Mouse (Mus musculus) embryo, embryonic 11 days (tissue): ENCODE data around the gene Ckap4.
"Not testable (repeated sequence)": the region's sequence is repeated elsewhere in the genome, so short reads cannot be mapped to it uniquely, and the experiment has no call there.

Source experiments
- DNase-seq: peaks from one replicate; pipeline ENCODE4 v3.0.0-alpha.2; 2015

The Ckap4 gene

DNA sequence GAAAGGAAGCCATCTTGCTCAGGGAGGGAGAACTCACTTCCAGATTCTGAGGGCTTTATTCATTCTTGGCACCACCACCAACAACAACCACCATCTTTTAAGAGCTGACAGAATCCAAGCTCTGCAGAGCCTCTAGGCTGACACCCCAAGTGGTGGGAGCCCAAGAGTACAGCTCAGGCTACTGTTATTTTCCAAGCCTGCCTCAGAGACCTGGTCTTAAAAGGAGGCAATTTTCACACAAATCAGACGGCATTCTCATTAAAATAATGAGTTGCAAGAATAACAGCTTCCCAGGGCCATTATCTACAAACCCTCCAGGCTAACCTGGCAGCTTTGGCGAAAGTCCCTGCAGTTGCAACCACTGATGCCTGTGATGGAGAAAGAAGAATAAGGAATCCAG lies 37.1 kb downstream of the Ckap4 start:
- DNase-seq = no peak

DNA sequence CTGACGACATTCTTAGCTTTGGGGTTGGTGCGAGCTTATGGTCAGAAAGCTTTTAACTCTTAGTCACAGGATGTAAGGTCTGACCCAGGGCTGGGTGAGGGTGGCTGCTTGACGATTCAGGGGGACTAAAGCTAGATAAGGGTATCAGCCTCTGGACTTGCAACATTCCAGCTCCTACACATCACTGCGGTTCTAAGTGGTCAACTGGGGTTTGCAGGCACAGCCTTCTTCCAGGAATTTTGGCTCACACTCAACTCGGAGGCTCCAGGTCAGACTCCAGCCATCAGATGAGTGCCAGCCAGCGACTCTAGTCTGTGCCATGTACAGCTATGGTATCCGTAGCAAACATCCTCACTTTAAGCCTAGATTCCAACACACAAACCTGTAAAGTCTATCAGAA lies 39.4 kb downstream of the Ckap4 start:
- DNase-seq = no peak

DNA sequence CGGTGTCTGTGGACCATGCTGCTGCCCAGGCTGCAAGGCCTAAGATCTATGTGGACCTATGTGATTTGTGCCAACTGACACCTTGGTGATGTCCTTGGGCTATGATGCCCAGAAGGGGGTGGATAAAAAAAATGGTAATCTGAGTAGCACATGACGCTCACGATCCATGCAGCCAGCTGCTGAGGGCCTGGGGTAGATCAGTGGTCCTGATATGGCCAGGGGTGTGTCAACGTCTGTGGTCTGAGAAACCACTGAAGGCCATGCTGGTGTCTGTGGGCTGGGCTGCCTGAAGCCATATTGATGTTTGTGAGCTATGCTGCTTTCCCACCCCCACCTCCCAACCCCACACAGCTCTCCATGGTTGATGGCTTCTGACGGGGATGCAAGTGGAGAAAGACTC lies 43.7 kb downstream of the Ckap4 start:
- DNase-seq = no peak

DNA sequence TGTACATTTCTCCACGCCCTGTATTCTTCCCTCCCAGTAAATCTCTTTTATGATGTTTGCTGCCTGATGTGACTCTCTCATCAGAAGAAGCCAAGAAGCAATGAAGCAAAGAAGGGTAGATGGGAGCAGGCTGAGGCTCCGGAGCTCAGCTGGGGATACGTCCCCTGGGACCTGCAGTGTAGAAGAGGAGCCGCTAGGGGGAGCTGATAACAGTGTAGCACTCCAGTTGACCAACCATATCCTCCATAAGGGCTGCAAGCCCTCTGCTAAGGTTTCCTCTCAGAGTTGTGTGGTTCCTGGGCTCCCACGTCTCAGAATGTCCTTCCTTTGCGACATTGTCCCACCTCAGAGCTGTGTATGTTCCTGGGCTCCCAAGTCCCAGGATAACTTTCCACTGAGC lies 45.5 kb downstream of the Ckap4 start:
- DNase-seq = peak; percentile 65

DNA sequence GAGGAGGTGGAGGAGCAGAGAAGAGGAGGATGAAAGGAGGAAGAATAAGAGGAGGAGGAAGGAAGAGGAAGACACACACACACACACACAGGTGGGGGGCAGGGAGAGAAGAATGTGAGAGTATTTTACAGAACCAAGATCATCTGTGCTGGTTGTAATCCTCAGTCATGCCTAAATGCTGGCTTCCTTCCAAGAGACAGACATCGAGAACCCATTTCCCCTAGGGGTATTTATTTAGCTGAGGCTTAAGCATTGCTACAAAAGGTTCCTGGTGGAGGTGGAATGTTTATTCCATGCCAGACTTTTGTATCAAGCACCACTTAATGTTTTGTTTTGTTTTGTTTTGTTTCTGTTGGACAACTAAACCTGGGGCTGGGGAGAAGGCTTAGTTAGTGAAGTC lies 49.2 kb downstream of the Ckap4 start:
- no peak for DNase-seq

DNA sequence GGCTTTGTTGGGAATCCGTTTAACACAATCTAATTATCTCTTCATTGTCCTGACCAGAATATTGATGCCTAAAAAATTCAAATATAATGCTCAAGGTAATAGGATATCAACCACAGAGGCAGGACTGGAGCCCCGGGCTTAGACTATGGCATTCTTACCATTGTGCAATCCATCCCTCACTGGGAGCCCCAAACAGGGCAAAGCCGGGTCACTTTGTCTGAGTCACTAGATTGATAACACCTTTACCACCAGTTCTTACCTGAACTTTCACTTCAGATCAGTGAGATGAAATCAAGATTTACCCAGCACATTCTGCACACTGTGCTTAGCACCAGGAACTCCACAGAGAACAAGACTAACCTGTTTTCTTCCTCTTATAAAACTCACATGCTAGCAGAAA lies 50.3 kb downstream of the Ckap4 start:
- DNase-seq = no peak

DNA sequence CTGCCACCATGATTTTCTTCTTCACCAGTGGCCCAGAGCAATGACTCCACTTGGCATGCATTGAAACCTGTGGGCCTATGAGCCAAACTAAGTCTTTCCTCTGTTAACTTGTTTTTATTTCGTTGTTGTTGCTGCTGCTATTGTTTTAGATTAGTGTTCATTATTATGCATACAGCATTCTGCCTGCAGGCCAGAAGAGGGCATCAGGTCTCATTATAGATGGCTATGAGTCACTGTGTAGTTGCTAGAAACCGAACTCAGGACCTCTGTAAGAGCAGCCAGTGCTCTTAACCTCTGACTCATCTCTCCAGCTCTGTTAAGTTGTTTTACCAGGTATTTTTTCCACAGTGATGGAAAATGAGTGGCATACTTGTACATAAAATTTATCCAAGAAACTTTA lies 50.8 kb downstream of the Ckap4 start:
- no peak for DNase-seq

DNA sequence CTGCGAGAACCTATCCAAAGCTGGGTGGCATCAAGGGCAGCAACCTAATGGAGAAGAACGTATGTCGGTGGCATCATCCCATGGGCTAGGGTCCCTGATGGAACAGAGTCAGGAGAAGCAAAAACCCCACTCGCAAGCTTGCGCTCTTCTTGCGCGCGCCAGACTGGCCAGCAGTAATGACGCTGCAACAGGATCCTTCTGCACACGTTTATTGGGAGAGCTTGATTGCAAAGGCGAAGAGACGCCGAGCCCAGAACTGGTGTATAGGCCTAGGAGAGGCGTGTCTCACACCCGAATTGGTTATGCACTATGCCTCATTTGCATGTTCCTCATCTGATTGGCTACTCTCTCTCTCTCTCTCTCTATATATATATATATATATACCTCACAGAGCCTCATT lies 51.4 kb downstream of the Ckap4 start:
- not testable (repeated sequence) for DNase-seq

DNA sequence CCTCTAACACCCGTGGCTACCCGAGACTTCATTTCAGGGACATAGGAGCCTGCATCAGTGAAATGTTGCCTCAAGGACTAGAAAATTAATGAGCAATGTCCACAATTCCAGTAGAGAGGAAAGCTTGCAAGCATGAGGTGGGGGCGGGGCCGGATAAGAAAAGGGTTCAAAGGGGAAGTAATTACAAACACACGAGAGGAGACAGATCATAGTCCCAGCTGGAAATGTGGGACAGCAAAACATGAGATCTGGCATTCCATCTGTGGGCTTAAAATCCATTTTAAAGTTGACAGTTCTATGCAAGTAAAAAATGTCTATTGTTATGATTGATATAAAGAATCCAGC lies 52.6 kb downstream of the Ckap4 start:
- no peak for DNase-seq

DNA sequence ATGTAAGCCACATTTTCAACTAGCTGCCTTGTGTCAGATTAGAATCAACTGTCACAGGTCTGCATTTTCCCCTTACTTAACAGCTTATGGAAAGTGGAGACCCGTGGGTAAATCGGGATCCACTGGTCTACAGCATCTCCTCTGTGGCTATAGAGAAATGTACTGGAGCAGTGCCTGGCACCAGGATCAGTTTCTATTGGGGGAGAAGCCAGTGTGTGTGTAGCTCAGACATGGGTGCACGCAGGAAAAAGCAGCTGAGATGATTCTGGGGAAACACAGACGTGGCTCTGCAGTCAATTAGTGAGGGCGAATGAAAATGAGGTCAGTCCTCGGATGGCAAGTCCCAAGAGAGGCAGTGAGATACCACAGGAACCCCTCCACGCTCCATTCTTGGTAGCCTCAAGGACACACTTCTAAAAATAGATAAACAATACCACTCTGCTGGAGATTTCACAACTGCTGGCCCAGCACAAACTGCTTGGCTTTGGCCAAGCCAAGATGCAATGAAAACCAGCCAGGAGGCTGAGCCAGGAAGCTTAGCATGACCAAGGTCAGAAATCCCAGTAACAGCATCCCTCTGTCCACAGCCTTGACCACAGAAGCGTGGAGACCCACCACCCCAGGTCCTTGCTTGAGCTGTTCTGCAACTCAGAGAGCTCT lies 53.1 kb downstream of the Ckap4 start:
- DNase-seq = no peak

DNA sequence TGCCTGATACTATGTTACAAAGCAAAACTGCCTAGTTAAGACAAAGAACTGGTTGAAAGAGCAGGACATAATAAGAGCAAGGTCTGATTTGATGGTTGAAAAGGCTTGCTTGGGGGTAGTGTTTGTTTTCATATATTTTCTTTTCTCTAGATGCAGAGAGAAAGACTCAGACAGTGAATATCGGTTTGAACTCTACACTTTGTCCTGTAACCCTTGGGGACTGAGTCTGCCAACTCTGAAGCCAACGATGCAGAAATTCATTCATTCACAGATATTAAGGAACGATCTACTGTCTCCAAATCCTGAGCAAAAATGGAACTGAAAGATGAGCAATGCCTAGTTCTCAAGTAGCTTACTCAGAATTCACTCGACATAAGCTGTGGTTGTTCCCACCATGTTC lies 53.7 kb downstream of the Ckap4 start:
- DNase-seq = no peak

DNA sequence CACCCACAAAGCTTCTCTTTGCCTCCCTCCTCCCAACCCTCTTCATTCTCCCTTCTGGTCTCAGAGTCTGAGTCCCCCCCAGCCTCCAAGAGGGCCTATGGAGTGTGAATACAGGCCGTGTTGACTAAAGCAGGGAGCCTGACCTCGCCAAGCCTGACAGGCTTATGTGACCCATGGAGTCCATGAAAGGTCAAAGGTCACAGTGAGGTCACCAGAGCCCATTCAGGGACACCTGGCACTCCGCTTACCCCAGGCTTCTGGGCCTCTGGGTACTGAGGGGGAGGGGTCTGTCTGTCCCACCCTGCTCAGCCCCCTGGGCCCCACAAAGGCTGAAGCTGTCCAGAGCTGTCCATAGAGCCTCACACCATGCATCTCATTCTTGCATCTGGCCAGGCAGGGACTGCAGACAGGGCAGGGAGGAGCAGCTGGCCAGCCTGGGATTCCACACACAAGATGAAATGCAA lies 56.2 kb downstream of the Ckap4 start:
- DNase-seq = peak; percentile 88

DNA sequence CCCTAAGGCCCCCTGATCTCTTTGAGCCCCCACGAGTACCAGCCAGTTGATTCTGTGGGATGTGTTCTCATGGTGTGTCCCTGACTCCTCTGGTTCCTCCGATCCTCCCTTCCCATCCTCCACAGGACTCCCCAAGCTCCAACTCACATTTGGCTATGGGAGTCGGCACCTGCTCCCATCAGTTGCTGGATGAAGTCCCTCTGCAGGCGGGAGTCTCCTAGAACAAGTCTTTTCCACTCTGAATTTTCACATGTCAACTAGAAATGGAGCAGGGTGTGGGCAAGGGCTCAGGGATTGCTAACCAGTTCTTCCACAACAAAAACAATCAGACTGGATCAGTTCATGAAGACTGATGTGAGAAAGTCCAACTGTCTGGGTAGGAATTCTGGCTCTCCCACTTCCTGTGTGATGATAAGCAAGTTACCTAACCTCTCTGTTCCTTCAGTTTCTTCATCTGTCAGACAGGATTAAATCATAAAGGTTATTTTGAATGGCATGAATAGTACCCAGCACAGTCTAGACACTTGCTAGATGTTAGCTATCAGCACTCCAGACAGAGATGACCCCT lies 56.7 kb downstream of the Ckap4 start:
- no peak for DNase-seq
